Mouse (Mus musculus) heart, postnatal 0 days (tissue): ENCODE results near the gene Tmem144.

Experiments
- CTCF ChIP-seq: IDR thresholded peaks from 2 replicates; pipeline ENCODE4 v1.5.1; 2016; ENCODE audit warnings: antibody characterized with exemption, control low read depth, low read depth
- EP300 ChIP-seq: IDR thresholded peaks from 2 replicates; pipeline ENCODE4 v1.6.1; 2016; ENCODE audit warnings: antibody characterized with exemption, low read depth

DNA sequence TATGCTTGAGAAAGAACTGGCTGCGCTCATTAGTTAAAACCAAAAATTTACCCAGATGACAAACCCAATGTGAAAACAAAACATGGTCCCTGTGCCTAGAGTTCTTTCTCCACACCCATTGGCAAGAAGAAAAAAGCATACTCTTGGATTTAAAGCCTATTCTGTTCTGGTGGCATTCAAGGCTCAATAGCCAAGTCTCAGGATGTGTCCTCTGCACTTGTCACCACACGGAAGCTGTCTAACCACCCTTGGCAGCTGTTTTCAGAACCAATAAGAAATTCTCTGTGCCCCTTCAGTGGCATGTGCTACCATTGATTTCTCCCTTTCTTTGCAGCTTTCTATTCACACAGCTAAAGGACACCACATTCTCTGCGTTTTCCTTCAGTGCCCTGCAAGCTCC lies 5.6 kb upstream of the Tmem144 start:
- no peak for TF ChIP-seq CTCF
- no peak for TF ChIP-seq EP300
